14 mouse cellular contexts compared by ENCODE assay signal in the genomic region with DNA sequence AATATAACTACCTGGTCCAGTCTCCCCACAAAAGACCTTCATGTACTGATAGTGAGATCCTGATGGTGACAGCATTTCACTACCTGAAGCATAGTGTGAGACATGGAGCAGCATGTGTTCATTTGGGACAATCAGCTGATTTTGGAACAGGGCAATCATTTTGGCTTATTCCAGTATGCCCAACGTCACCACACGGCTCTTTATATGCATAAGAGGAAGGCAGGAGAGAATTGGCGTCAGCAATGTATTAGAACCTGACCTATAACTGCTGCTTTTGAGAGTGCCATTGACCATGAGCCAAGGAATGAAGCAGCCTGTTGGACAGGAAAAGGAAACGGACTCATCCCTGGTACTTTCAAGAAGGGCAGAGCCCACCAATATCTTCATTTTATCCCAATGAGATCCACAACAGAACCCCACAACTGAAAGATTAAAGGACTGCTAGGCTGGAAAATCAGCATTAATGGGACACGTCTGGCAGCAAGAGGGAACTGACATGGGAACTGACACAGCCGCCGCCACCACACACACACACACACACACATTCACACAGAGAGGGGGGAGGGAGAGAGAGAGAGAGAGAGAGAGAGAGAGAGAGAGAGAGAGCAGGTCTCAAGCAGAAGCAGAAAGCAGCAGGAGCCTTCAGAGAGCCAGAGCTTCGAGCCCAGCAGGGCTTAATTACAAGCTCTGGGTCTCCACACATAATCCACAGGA.
DNase-seq lines count a peak whose midpoint lies in the region; ATAC-seq and TF ChIP-seq lines count a peak whose summit lies in the region.
"Had no signal": no experiment of that assay in that cellular context is flagged by ENCODE, and none has a peak within 500 bp of the region (broad histone marks: within the 10 kb centered on the region; RNA-seq: fewer than 3 reads in every experiment).

No protein-coding gene starts in this region.

- DNase-seq in heart, embryonic 10.5 days (ENCODE audit: low spot score) = no peak
- no peak for DNase-seq in heart, postnatal 36 days
- peak; percentile 28 for DNase-seq in cerebellum, adult 8-10 months
- DNase-seq in midbrain, embryonic 14.5 days = peak; percentile 15
- DNase-seq in liver, embryonic 11.5 days (ENCODE audit: low spot score) = no peak
- no peak for DNase-seq in lung, postnatal 0 days (ENCODE audit: low spot score)
- DNase-seq: adrenal gland, postnatal 36 days; kidney, adult 11 months; kidney, postnatal 4 days; lung, adult 2 months; thymus, adult 18-20 months had no signal

- H3K4me3 ChIP-seq in heart, embryonic 10.5 days = no peak overlapping the region
- no peak overlapping the region for H3K4me3 ChIP-seq in hindbrain, embryonic 12.5 days
- no peak overlapping the region for H3K4me3 ChIP-seq in midbrain, embryonic 14.5 days (replicated peaks; ENCODE audit: low read depth, low read length)
- no peak overlapping the region for H3K4me3 ChIP-seq in liver, embryonic 11.5 days (ENCODE audit: low read depth, low read length)
- no peak overlapping the region for H3K4me3 ChIP-seq in lung, postnatal 0 days (ENCODE audit: low read depth, low read length)
- H3K4me3 ChIP-seq: limb, embryonic 12.5 days had no signal

- intact Hi-C loops in heart, postnatal 36 days (cut with DNase I) = no loop called here

- H3K27me3 ChIP-seq in heart, embryonic 10.5 days (ENCODE audit: insufficient read depth, poor library complexity, severe bottlenecking) = no peaks in the 10 kb centered on the region
- no peaks in the 10 kb centered on the region for H3K27me3 ChIP-seq in hindbrain, embryonic 12.5 days
- H3K27me3 ChIP-seq in midbrain, embryonic 14.5 days (ENCODE audit: control insufficient read depth, insufficient read depth, low read length) = no peaks in the 10 kb centered on the region
- no peaks in the 10 kb centered on the region for H3K27me3 ChIP-seq in liver, embryonic 11.5 days (replicated peaks; ENCODE audit: control insufficient read depth, insufficient read depth, low read length)
- no peaks in the 10 kb centered on the region for H3K27me3 ChIP-seq in lung, postnatal 0 days (replicated peaks; ENCODE audit: insufficient read depth, low read length)
- H3K27me3 ChIP-seq: limb, embryonic 12.5 days had no signal

- no peak overlapping the region for H3K4me2 ChIP-seq in hindbrain, embryonic 12.5 days (replicated peaks)
- no peak overlapping the region for H3K4me2 ChIP-seq in midbrain, embryonic 14.5 days (ENCODE audit: low read length)
- H3K4me2 ChIP-seq in liver, embryonic 11.5 days = no peak overlapping the region
- no peak overlapping the region for H3K4me2 ChIP-seq in lung, postnatal 0 days (replicated peaks; ENCODE audit: low read depth, low read length)
- H3K4me2 ChIP-seq: limb, embryonic 12.5 days had no signal

- no peak overlapping the region for H3K9ac ChIP-seq in hindbrain, embryonic 12.5 days
- no peak overlapping the region for H3K9ac ChIP-seq in midbrain, embryonic 14.5 days (replicated peaks; ENCODE audit: low read length)
- no peak overlapping the region for H3K9ac ChIP-seq in liver, embryonic 11.5 days (ENCODE audit: low read depth, low read length)
- H3K9ac ChIP-seq in lung, postnatal 0 days (replicated peaks; ENCODE audit: low read depth) = no peak overlapping the region
- H3K9ac ChIP-seq: limb, embryonic 12.5 days had no signal

- no peaks in the 10 kb centered on the region for H3K36me3 ChIP-seq in heart, embryonic 10.5 days
- no peaks in the 10 kb centered on the region for H3K36me3 ChIP-seq in hindbrain, embryonic 12.5 days
- H3K36me3 ChIP-seq in midbrain, embryonic 14.5 days (ENCODE audit: control insufficient read depth, insufficient read depth, low read length) = no peaks in the 10 kb centered on the region
- no peaks in the 10 kb centered on the region for H3K36me3 ChIP-seq in liver, embryonic 11.5 days (ENCODE audit: control insufficient read depth, insufficient read depth, low read length)
- H3K36me3 ChIP-seq in lung, postnatal 0 days (ENCODE audit: insufficient read depth, low read length) = no peaks in the 10 kb centered on the region
- H3K36me3 ChIP-seq: limb, embryonic 12.5 days had no signal

- no peak for TF ChIP-seq EP300 in lung, postnatal 0 days (IDR thresholded peaks at IDR 0.05)

- H3K27ac ChIP-seq in heart, embryonic 10.5 days = 0 out of 2 replicates have a peak overlapping the region, but pooled peaks have one; percentile 29
- H3K27ac ChIP-seq in hindbrain, embryonic 12.5 days = no peak overlapping the region
- H3K27ac ChIP-seq in midbrain, embryonic 14.5 days (replicated peaks; ENCODE audit: low read depth, low read length) = 0 out of 2 replicates have a peak overlapping the region, but pooled peaks have one; percentile 49
- no peak overlapping the region for H3K27ac ChIP-seq in liver, embryonic 11.5 days (ENCODE audit: low read depth, low read length)
- H3K27ac ChIP-seq in lung, postnatal 0 days (ENCODE audit: low read length) = no peak overlapping the region
- H3K27ac ChIP-seq: limb, embryonic 12.5 days had no signal

- no peak for TF ChIP-seq CTCF in lung, postnatal 0 days (IDR thresholded peaks at IDR 0.05)

- peaks cover 49% of the 10 kb centered on the region for H3K4me1 ChIP-seq in heart, embryonic 10.5 days
- peaks cover 20% of the 10 kb centered on the region for H3K4me1 ChIP-seq in hindbrain, embryonic 12.5 days
- H3K4me1 ChIP-seq in midbrain, embryonic 14.5 days (ENCODE audit: control insufficient read depth, insufficient read depth, low read length) = 0 out of 2 replicates have a peak, but pooled peaks cover 5% of the 10 kb centered on the region
- no peaks in the 10 kb centered on the region; the same call in 1 of the 2 replicates for H3K4me1 ChIP-seq in liver, embryonic 11.5 days (replicated peaks; ENCODE audit: control insufficient read depth, insufficient read depth, low read length)
- peaks cover 5% of the 10 kb centered on the region; the same call in 1 of the 2 replicates for H3K4me1 ChIP-seq in lung, postnatal 0 days (ENCODE audit: insufficient read depth, low read depth, low read length)

- WGBS in heart, embryonic 10.5 days = 63% methylated on average over 8 of the region's 8 CpGs
- 49% methylated on average over 8 of the region's 8 CpGs for WGBS in hindbrain, embryonic 12.5 days
- WGBS in midbrain, embryonic 14.5 days = 49% methylated on average over 8 of the region's 8 CpGs
- WGBS in liver, embryonic 11.5 days = 69% methylated on average over 8 of the region's 8 CpGs
- 51% methylated on average over 8 of the region's 8 CpGs for WGBS in lung, postnatal 0 days

- peak; percentile 34; the same call in 1 of the 2 replicates for ATAC-seq in hindbrain, embryonic 12.5 days (ENCODE audit: low FRiP score)
- no peak for ATAC-seq in midbrain, embryonic 14.5 days (ENCODE audit: low FRiP score, low TSS enrichment)
- ATAC-seq in liver, embryonic 11.5 days (replicated peaks; ENCODE audit: low FRiP score) = no peak
- no peak for ATAC-seq in lung, postnatal 0 days
- ATAC-seq: CD4-positive, CD25-positive, alpha-beta regulatory T cell, adult 4 months had no signal

- H3K9me3 ChIP-seq in heart, embryonic 10.5 days = no peaks in the 10 kb centered on the region
- no peaks in the 10 kb centered on the region for H3K9me3 ChIP-seq in hindbrain, embryonic 12.5 days (replicated peaks)
- no peaks in the 10 kb centered on the region for H3K9me3 ChIP-seq in midbrain, embryonic 14.5 days (ENCODE audit: control insufficient read depth, low read length)
- H3K9me3 ChIP-seq in liver, embryonic 11.5 days (ENCODE audit: control insufficient read depth, low read length) = no peaks in the 10 kb centered on the region
- H3K9me3 ChIP-seq in lung, postnatal 0 days (ENCODE audit: low read length) = no peaks in the 10 kb centered on the region
- H3K9me3 ChIP-seq: limb, embryonic 12.5 days had no signal

Comparison
In these comparisons a context has a peak if more than half of its experiments do, and no peak if none do; other contexts are left out.
1. DNase-seq: peak in cerebellum, adult 8-10 months (single experiment) and midbrain, embryonic 14.5 days (single experiment); none in heart, embryonic 10.5 days (single experiment), heart, postnatal 36 days (0 of 2), liver, embryonic 11.5 days (single experiment) and lung, postnatal 0 days (single experiment).
2. H3K27ac ChIP-seq: peak in heart, embryonic 10.5 days (single experiment) and midbrain, embryonic 14.5 days (single experiment); none in hindbrain, embryonic 12.5 days (single experiment), liver, embryonic 11.5 days (single experiment) and lung, postnatal 0 days (single experiment).